Mouse (Mus musculus): Measurements from ENCODE around the gene Sh3bp4.

The Sh3bp4 gene

GRCm38 (mm10) chr1:89189204-89189603 is 119.0 kb downstream of the Sh3bp4 start:
- DNase-seq, result no peak

DNA sequence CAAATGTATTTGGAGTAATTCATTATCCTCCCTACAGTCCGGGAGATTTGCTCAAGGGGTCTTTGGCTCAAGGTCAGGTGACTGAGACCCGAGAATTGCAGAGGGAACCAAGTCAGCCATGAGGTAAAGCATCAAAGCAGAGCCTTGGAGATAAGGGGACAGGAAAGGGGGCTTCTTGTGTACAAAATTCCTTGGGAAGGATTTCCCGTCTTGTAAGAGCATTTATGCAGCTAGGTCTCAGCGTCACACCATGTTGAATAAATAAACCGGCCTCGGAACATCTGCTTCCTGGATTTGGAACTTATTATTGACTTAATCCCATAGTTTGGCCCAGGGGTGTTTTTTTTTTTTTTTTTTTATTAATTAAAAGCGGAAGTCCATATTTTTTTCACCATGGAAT is 120.4 kb downstream of the Sh3bp4 start:
- no peak for DNase-seq

DNA sequence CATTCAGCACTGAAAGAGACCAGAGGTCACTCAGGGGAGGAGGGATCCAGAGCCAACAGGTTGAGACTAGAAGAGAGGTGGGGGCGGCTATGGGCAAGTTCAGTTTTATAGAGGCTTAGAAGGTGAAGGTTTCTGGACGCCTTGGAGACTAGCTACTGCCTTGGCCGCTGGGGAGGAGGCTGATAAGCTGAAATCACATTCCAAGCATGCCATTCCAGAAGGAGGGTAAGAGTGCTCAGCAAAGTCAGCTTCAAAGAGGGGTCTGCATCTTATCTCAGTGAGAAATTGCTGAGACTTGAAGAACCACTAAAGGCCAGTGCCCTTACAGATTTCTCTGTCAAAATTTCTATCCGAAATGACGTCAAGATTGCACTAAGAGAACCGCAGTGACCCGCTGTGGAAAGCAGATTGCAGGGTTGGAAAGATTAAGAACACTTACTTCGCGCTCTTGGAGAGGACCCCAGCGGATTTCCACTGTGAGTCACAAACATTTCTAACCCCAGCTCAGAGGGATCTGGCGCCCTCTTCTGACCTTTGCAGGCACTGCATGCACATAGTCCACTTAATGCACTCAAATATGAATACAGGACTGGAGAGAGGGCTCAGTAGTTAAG is 121.0 kb downstream of the Sh3bp4 start:
- peak; percentile 49 for DNase-seq

- DNase-seq, result no peak
Measured at GRCm38 (mm10) chr1:89192536-89193220, 122.5 kb downstream of the Sh3bp4 start.

- DNase-seq, result peak; percentile 56
Measured at GRCm38 (mm10) chr1:89193576-89193975, 123.4 kb downstream of the Sh3bp4 start.

- peak; percentile 86 for DNase-seq
Measured at GRCm38 (mm10) chr1:89195827-89196712, 125.9 kb downstream of the Sh3bp4 start.
